Mouse (Mus musculus) myocyte (in vitro differentiated cells): ENCODE measurements around the gene Dglucy.

Experiments used
- E2F4 ChIP-seq: IDR thresholded peaks from one replicate; pipeline ENCODE4 v1.6.1; 2011; ENCODE audit warnings: mild to moderate bottlenecking, control low read depth, moderate library complexity; ENCODE audit not compliant: insufficient read depth
- POLR2A ChIP-seq: IDR thresholded peaks from one replicate; pipeline ENCODE4 v1.6.1; 2011; ENCODE audit warnings: low read depth, mild to moderate bottlenecking, control low read depth, moderate library complexity; ENCODE audit not compliant: insufficient read length
- POLR2AphosphoS2 ChIP-seq: IDR thresholded peaks from one replicate; pipeline ENCODE4 v1.6.1; 2011; ENCODE audit warnings: low read depth, control low read depth; ENCODE audit not compliant: insufficient read length
- SRF ChIP-seq: IDR thresholded peaks from one replicate; pipeline ENCODE4 v1.6.1; 2011; ENCODE audit warnings: low read depth; ENCODE audit not compliant: control insufficient read depth, insufficient read length
- TCF12 ChIP-seq: IDR thresholded peaks from one replicate; pipeline ENCODE4 v1.6.1; 2011; ENCODE audit warnings: mild to moderate bottlenecking, control low read depth; ENCODE audit not compliant: poor library complexity, insufficient read depth, severe bottlenecking
- USF1 ChIP-seq: IDR thresholded peaks from one replicate; pipeline ENCODE4 v1.6.1; 2011; ENCODE audit warnings: low read depth, mild to moderate bottlenecking, control low read depth, moderate library complexity

GRCm38 (mm10) chr12:100770765-100771164 lies 8.1 kb upstream of the Dglucy start:
- TF ChIP-seq TCF12 = no peak
- no peak for TF ChIP-seq POLR2A
- TF ChIP-seq SRF = no peak
- TF ChIP-seq E2F4 = no peak
- TF ChIP-seq POLR2AphosphoS2 = no peak
- no peak for TF ChIP-seq USF1
